Mouse (Mus musculus) brain, embryonic 14.5 days (tissue): ENCODE data around the gene Anapc5. TPM values are rescaled to one million over a fixed set of nuclear protein-coding genes. Genes with fewer than 3 reads are reported as not detected.

ENCODE experiments used
- DNase-seq: peaks from one replicate; pipeline ENCODE4 v3.0.0-alpha.2; 2011; ENCODE audit warnings: low read depth
- CTCF ChIP-seq: fragments of 200-500 bp; IDR thresholded peaks from 2 replicates; pipeline ENCODE4 v1.5.1; 2012; ENCODE audit warnings: inconsistent platforms, mild to moderate bottlenecking, moderate library complexity, borderline replicate concordance; ENCODE audit not compliant: insufficient read depth, insufficient read length; ENCODE audit errors: extremely low read depth
- POLR2A ChIP-seq: fragments of 200-500 bp; IDR thresholded peaks from 2 replicates; pipeline ENCODE4 v1.6.1; 2012; ENCODE audit warnings: mild to moderate bottlenecking, inconsistent platforms, borderline replicate concordance; ENCODE audit not compliant: poor library complexity, insufficient read depth, insufficient read length, severe bottlenecking; ENCODE audit errors: extremely low read depth
- polyA plus RNA-seq: library from polyadenylated mRNA; depleted of rRNA; stranded (reverse); fragments of >200 nt; gene quantifications from 2 replicates; pipeline ENCODE4 v1.2.3, GENCODE M21; 2012

The Anapc5 gene
- polyA plus RNA-seq, 1 experiment, result 621 TPM

DNA sequence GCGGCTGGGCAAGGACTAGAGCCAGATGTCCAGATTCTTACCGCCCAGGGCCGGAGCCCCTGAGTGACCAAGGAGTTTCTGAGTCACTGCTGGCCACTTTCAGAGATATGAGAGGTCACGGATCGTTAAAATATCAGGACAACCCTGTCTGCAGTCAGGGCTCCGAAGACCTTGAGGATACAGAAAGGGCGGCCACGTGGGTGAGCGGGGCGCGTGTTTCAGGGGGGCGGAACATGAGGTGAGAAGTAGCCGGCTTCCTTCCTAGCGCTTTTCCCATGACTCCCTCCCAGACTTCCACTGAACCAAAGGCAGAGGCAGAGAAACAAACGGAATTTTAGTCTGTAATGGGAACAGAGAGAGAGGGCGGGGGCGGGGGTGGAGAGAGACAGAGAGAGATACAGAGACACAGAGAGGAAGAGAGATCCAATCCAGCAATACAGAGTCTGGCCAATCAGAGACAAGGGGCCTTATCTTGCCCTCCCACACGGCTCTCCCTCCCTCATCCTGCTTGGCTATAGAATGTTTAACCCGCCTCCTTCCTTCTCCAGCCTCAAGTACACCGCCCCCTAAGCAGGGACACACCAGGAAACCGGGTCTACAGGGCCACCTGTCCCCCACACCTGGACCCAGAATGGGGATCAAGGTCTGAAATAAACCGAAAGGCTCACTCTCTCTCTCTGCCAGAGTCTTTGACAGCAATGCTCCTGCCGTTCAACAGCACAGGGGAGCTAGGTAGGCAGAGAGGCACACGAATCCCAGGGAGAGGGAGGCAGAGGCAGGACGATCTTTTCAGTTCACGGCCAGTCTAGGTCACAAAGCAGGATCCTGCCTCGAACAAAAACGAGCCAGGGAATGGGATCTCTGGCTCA, 46.2 kb downstream of the Anapc5 start:
- TF ChIP-seq CTCF (no peak), POLR2A (no peak)
- DNase-seq, result no peak

DNA sequence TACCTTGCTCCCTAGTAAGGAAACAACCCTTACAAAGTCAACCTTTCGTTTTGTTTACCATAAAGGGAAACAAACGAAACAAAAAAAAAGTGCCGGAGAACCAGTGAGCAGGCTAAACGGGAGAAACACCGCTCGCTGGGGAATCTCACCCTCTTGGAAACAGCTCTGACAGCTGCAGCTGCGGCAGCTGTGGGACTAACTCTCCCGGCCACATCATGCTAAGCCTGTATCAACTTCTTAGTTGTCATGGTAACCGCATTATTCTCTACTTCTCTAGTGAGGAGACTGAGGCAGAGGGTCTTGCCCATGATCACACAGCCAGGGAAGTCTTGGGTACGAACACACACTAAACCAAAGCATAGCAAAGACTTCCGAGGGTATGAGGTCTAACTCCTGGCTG, 47.4 kb downstream of the Anapc5 start:
- peak; percentile 30 for DNase-seq
- TF ChIP-seq POLR2A, result no peak
- TF ChIP-seq CTCF, result no peak

DNA sequence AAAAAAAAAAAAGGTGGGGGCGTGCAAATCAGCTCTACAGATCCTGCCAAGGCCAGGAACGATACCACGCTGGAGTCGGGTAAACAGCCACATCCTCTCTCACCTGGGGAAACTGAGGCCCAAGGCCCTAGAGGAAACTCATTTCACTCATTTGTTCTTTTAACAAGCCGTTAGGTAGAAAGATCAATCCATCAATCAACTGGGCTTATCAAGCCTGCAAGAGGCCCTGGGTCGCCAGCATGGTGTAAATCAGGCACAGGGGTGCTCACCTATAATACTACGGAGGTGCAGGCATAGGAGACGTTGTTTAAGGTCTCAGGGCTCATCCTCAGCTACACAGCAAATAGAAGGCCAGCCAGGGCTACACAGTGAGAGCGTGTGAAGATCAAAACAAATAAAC, 49.7 kb downstream of the Anapc5 start:
- DNase-seq, result no peak
- TF ChIP-seq CTCF (no peak), POLR2A (no peak)

DNA sequence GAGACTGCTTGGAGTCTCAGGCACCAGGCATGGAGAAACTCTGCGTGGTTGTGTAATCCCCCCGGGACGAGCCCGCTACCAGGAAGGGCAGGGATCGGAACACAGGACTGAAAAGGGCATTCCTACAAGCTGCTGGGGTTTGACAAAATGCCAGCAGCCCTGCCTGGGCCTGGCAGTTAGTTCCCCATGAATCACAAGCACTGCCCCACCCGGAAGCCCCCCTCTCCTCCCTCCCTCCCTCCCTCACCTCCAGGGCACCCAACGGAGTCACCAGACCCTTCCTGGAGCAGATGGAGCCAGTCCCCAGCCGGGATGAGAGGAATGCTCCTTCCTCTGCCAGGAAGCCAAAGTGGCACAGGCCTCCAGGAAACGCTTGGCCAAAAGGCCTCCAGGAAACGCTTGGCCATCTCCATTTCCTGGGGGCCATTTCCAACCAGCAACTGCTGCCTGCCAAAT, 50.3 kb downstream of the Anapc5 start:
- peak; percentile 33 for DNase-seq

DNA sequence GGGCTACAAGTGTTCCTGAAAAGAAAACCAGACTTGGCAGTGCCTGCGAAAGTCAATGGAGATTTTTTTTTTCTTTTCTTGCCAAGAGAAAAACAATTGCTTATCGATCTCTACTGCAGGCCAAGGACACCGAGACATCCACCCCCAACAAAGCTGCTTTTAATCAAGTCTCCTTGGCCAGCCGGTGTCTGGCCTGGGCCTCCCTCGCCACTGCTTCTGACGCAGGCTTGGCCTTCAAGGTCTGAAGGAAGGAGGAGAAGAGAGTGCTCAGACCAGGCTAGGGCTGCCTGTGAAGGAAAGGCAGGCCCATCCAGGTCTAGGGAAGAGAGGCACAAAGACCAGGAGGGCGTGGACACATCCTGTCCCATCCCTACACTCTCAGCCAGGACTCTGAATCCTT, 50.8 kb downstream of the Anapc5 start:
- DNase-seq, result no peak
- no peak for TF ChIP-seq POLR2A
- no peak for TF ChIP-seq CTCF

More for the DNA sequence above, 50.3 kb downstream of the Anapc5 start:
- TF ChIP-seq CTCF (no peak), POLR2A (no peak)

DNA sequence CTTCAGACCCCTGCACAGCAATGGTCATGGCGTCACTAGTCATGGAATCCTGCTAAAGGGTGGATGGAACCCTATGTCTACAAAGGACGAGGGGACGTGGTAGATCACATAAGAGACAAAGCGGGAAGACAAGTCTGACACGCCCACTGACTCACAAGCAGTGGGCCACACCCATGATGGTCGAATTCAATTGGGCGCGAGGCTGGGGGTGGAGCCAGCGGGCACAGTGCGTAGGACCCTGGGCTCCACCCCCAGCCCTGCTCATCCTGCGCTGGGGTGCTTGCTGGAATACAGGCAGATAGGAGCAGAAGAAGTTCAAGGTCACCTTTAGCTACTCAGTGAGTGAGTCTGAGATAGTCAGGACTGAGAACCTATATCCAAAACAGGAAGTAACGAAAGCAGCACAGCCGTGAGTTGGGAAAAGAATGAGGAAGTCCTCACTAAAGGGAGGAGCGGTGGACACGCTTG, 52.0 kb downstream of the Anapc5 start:
- TF ChIP-seq POLR2A, result no peak
- no peak for TF ChIP-seq CTCF
- no peak for DNase-seq

DNA sequence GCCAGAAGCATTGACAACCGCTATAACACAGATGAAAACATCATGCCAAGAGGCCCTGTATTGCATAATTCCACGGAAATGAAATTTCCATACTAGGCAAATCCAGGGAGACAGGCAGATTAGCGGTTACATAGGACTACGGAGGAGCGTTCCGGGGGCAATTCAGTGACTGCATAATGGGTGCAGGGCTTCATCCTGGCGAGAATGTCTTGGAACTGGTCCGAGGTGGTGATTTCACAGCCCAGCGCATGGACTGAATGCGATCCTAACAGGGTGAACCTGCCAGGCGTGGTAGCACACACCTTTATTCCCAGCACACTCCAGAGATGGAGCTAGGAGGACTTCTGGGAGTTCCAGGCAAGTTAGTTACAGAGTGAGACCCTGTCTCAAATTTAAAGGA, 53.9 kb downstream of the Anapc5 start:
- DNase-seq, result no peak

DNA sequence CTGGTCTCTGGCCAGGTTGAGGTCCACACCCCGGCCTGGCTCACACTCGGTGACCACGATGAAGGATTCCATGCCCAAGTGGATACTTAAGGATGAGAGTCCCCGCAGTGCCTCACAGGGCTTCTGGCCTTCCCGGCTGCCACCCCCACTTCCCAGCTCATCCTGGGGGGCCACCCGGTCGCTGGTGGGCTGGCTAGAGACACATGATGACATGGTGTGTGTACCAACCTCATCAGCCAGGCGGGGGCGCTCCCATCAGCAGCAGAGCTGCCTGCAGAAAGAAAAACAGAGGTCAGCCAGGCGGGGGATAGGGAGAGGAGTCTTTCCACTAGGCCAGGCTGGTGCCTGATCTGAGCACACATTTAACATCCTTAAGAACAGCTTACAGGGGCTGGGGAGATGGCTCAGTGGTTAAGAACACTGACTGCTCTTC, 57.1 kb downstream of the Anapc5 start:
- TF ChIP-seq CTCF (0 out of 2 replicates have a peak, but pooled peaks have one; percentile 25), POLR2A (no peak)
- DNase-seq, result no peak

More for the DNA sequence above, 53.9 kb downstream of the Anapc5 start:
- TF ChIP-seq POLR2A (no peak), CTCF (no peak)

DNA sequence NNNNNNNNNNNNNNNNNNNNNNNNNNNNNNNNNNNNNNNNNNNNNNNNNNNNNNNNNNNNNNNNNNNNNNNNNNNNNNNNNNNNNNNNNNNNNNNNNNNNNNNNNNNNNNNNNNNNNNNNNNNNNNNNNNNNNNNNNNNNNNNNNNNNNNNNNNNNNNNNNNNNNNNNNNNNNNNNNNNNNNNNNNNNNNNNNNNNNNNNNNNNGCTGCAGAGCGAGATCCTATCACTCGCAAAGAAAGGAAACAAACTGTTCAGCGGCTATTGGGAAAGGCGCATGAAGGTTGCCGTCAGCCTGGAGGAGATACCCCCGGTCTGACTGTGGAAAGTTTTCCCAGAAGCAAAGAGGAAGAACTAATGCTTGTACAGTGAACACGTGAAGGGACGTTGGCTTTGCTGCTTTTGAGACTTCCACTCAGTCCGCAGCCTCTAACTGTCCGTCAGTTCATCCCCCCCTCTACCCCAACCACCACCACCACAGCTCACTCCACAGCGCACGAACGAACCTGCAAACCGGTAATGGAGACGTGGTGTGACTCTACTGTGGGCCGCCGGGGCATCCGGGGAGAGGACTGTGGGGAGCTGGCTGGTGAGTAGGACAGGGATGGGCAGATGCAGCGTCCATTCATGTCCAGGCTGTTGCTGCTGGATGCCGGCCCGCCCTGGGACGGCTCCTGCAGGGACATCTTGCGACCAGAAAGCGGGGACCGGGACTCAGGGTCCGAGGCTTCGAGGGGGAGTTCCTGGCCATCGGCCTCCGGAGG, 57.7 kb downstream of the Anapc5 start:
- DNase-seq, result no peak
- TF ChIP-seq CTCF (no peak), POLR2A (no peak)

DNA sequence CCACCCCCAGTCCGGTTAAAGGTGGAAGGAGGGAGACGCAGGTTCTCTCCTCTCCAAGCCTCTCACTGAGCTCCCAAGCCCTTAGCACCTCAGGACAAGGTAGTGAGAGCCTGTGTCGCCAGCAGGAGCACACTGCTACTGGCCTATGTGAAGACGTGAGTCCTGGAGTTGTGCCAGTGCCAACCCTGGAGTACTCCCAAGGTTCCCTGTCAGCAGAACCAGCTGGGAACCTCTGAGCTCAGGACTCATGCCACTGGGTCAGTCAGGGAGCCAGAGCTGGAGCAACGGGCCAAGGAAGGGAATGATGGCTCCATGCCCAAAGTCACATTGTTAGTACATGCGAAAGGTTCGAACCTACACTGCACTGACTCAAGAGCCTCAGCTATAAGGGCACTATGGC, 64.5 kb downstream of the Anapc5 start:
- TF ChIP-seq POLR2A (no peak), CTCF (no peak)
- DNase-seq, result no peak

DNA sequence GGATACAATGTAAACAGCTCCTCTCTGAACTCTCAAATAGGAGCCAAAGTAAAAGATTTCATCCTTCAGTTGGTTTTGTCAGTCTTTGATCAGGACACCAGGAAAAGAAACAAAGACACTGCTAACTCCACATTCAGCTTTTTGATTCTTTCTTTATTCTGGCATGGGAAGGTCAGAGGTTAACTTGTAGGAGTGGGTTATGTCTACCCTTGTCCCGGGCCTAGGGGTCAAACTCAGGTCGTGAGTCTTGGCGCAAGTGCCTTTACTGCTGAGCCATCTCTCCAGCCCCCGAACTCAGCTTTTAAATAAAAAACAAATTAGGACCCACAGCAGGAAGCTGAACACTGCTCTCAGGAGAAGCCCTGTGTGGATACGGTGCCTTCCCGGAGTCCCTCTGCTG, 65.0 kb downstream of the Anapc5 start:
- TF ChIP-seq POLR2A (no peak), CTCF (no peak)
- no peak for DNase-seq

DNA sequence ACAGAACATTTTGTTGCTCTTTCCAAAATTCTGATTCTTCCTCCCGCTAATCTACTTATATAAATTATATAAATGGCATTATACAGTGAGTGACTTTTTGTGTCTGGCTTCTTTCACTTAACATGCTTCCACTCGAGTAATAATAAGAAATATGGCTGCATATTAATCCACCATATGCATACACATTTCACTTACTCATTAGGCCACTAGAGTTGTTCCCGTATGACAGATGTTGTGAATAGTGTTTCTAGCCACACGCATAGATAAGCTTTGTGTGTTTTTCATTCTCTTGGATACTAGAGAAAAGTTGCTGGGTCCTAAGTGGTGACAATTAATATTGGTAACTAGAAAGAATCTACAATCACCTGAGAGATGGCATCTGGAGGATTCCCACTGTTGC, 65.5 kb downstream of the Anapc5 start:
- TF ChIP-seq CTCF (no peak), POLR2A (no peak)
- DNase-seq, result no peak

DNA sequence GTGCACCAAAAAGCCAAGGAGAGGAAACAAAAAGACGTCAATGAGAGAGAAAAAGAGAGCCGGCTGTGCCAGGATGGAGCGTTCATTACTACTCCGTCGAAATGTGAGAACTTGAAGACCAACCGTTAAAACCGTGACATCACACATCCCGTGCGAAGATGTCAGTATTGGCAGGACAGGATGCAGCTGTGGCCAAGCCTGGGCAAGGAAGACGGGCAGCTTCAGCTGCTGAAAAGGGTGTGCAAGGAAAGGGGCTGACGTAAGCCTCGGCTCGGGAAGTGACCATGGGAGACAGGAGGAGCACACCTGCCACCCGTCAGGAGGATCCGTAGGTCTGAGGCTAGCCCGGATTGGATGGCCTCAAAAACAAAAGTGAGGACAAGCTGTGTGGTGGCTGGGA, 66.7 kb downstream of the Anapc5 start:
- no peak for TF ChIP-seq POLR2A
- TF ChIP-seq CTCF, result no peak
- no peak for DNase-seq
